Mouse (Mus musculus): ENCODE data around the gene Lmntd1.

Lmntd1 gene

DNA sequence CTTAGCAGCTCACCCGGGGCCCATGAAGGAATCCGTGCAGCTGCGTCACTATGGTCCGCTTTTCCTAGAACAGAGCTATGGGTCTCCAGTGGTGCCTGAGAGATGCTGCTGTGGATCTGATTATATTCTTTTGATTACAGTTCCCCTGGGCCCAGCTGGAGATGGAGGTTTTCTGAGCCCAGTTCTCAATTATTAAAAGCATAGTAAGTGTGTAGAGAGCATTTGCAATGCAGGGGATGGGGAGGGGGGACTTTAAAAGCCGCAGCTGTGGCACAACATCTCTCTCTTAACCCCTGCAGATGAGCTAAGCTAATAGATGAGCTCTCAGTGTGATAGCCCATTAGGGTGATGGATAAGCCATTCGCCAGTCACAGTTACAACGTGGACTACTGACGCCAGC lies 233.2 kb downstream of the Lmntd1 start:
- 92% methylated on average over 8 of the region's 8 CpGs for WGBS

DNA sequence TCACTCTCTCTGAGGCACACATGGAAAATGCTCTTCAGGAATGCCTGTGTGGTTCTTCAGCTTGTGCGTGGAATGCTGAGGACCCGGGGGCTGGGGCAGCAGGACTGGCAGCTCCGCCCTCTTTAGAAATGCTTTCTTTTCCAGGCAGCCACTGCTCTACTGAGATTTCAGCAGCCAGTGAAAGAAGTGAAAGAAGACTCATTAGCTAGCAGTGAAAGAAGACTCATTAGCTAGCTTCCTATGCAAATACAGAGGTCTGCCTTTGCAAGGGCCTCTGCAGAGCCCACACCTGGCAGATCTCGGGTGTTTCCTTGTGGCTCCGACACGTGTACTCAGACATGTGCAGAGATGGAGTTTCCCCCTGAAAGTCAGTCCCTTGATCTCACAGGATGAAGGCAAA lies 234.9 kb downstream of the Lmntd1 start:
- WGBS: 27% methylated on average over 6 of the region's 6 CpGs

DNA sequence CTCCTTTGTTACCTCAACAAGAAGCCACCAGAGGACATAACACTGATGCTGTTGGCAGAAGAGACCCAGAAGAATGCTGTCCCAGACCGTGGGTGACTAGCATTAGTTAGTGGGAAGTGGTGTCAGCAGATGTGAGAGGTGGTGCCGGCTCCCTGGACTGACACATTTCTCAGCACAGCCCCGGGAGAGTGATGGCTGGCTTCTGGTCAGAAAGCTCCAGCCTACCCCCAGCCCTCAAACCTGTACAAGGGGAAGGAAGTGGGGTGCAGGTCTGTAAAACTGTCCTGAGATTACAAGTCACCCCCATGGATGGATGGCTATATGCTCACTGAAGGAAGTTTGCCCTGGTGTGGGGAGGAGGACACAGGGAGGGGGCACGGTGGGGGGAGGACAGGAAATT lies 235.4 kb downstream of the Lmntd1 start:
- WGBS: 43% methylated on average over 4 of the region's 4 CpGs

DNA sequence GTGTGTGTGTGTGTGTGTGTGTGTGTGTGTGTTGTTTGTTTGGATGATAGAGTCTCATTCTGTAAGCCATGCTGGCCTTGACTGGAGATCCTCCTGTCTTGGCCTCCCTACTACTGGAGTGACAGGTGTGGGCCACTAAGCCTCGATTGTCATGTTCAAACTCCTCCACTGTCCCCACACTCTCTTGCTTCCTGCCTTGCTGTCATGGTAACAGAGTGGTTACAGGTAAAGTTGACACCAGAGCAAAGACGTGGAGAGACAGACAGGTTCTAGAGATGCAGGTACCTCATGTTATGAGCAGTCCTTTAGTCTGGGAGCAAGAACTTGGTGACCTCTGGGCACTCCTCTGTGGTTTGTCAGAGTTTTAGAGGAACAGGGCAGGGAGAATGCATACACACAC lies 239.7 kb downstream of the Lmntd1 start:
- WGBS: 59% methylated on average over 2 of the region's 2 CpGs

DNA sequence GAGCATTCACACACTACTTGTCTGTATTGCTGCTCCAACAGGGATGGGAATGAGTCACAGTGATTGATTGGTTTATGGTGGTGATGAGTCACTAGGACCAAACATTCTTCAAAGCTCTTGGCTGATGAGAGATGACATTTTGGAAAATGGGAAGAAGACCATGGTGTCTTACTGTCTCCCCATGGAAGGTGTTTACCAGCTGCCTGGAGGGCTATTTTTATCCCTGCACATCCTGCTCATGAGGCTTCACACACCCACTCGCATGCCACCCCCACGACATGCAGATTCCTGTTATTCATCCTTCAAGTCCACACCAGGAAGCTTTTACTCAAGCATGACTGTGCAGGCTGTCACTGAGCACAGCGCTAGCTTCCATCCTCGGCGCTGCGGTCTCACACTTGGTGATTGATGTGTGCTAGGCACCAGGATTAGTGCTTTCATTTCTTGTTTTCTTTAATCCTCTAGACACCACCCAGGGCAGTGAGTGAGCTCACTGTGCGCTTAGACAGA lies 240.4 kb downstream of the Lmntd1 start:
- 31% methylated on average over 7 of the region's 7 CpGs for WGBS

DNA sequence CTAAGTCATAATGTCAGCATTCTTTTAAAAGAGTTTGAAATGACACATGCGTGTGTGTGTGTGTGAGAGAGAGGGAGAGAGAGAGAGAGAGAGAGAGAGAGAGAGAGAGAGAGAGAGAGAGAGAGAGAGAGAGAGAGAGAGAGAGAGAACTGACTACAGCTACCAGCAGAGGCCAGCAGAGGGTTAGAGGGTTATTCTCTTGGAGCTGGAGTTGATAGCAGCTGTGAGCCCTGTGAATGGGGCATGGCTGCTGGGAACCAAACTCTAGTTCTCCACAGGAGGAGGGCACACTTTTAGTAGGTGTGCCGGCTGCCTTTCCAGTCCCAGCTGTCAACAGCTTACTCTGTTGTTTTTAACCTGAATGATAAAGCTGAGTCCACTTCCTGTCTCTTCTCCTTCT lies 242.1 kb downstream of the Lmntd1 start:
- WGBS: 68% methylated on average over 2 of the region's 2 CpGs

DNA sequence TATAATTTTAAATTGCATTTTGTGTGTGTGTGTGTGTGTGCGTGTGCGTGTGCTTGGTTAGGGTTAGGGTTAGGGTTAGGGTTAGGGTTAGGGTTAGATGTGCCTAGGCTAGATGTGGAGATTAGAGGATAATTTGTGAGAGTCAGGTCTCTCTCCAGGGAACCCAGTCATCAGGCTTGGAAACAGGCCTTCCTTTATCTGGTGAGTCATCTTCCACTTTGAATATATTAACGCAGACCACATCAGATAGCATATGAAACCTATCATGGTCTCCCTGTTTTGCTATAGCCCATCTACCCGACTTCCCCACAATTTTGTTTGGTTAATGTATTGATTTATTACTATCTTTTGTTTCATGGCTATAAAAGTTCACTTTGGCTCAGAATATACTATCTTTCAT lies 242.5 kb downstream of the Lmntd1 start:
- 88% methylated on average over 4 of the region's 4 CpGs for WGBS

DNA sequence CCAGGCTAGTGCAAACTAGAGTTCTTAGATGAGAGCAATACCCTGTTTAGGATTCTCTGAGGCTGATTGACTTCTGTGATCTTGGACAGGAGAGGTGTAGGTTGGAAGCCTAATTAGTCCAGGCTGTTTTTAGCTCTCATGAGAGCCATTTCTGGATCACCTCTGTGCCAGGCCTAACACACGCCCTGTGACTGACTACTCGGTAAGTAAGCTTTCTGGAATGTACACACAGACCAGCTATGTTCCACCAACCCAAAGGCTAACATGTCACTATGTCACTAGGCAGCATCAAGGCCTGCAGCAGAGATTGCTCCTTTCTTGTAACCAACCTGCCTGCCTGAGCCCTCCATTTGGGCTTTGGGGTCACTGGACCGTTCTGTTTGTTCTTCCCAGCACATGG lies 243.8 kb downstream of the Lmntd1 start:
- 77% methylated on average over 3 of the region's 3 CpGs for WGBS

DNA sequence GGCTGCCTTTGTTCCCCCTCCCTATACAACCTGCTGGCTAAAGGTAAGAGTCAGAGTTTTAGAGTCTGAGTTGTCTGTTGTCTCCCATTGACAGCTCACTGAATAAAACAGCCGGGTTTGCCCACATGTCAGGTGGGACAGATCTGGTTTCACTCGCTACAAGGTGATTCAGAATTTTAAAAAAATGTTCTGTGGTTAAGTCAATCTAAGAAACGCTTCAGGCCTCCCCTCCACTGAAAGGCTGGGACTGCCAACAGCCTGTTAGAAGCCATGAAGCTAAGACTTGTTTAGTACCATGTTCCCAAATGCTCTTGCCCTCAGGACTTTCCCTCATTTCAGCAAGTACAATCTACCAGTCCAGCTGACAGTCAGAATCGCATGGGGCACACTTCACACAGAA lies 244.8 kb downstream of the Lmntd1 start:
- 77% methylated on average over 4 of the region's 4 CpGs for WGBS

DNA sequence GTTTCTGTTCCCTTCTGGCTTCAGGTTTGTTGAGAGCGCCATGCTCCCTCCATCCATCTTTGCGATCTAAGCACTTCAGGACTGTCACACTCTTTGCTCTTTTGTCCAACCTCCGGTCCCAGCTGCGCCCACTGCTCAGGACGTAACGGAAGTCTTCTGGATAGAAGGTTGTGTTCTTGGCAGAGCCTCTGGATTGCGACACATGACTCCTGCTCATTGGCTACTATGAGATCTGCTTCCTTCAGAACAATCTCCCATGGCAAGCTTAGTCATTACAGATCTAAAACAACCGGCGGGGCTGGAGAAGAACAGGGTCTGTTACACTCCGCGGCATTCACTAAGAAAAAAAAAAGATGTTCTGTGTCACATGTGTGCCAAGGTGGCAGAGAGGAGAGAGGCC lies 247.6 kb downstream of the Lmntd1 start:
- 96% methylated on average over 11 of the region's 11 CpGs for WGBS

DNA sequence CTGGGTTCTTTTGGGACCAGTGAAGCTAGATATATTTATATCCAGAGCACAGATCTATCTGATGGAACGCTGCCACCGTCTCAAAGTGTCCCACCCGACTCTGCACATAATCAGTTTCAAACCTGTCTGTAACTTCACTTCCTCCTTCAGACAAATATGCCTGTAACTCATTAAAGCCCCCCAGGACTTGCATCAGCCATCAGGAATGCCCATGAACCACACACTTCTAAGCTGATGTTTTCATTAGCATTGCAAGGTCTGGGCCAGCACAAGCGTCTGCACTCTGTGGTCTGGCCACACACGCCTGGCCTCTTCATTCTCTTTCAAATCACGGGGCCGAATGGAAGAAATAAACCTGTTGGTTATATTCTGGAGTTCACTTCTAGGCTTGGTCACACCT lies 250.4 kb downstream of the Lmntd1 start:
- 76% methylated on average over 7 of the region's 7 CpGs for WGBS

DNA sequence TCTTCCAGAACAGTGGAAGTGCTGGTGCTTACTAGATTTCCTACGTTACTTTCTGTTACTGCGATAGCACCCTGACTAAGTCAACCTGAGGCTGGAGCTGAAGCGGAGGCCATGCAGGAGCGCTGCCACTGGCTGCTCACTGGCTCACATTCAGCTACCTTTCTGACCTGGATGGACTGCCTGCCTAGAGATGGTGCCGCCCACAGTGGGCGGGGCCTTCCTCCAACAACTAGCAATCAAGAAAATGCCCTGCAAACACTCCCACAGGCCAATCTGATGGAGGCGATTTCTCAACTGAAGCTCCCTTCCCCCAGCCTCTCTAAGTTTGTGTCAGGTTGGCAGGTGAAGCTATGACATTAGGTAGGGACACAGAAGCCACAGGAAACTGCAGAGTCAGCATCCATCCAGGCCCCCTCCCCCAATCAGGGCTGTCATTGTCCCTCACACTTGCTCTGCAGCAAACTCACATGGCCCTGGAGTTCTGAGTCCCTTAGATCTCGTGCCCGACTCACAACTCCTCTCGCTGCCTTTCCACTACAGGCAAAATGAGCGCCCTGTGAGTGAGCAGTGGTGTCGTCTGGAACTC lies 252.9 kb downstream of the Lmntd1 start:
- 82% methylated on average over 12 of the region's 12 CpGs for WGBS

DNA sequence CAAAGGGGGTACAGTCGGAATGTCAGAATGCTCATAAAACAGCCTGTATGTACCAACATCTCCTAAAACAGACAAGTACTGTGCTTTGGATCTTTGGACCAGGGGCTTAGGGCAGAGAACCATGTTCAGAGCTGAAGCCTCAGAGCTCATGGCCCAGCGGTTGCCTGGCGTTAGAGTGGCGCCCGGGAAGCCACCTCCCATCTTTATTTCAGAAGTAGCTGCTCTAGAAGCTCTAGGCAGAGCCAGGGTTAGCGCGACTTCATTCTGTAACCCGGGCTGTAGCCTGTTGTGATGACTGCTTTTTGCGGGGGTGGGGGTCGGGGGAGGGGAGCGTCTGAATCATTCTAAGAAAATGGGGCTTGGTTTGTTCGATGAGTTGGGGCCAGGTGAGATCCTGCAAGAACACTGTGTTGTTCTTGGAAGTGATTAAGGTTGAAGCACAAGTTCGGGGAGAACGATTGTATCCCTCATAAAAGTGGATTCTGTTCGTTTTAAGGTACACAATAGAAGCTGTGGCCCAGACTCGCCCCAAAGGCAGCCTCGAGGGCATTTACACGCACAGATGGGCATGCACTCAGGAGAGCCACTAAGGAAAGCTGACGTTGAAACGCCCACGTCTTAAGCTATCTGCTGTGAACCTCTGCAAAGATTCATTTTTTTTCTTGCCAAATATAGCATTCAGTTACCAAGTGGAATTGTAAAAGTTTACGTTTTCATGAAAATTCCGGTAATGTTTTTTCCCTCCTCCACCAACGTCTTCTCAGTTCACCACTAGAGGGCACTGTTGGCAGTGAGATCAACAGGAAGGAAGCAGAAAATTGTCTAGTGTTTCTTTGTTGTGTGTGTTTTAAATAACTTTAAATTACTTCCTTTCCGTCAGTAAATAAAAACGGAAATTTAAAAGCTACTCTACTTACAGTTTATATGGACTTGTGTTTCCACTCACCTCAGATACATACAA lies 254.4 kb downstream of the Lmntd1 start:
- 33% methylated on average over 26 of the region's 26 CpGs for WGBS

DNA sequence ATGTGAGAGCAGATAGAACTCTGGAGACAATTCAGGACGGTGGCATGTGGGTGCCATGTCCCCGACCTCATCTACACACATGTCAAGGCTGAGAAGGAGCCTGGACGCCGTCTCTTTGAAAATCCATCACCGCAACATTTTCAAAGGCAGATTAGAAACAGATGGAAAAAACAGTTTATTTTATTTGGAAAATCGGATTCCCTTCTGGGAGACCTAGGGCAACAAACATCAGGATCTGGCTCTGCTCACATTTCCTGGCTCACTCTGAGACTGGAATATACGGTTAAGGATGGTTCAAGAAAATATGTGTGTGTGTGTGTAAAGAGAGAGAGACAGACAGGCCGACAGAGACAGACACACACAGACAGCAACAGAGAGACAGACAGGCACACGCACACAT lies 256.1 kb downstream of the Lmntd1 start:
- 71% methylated on average over 9 of the region's 9 CpGs for WGBS

DNA sequence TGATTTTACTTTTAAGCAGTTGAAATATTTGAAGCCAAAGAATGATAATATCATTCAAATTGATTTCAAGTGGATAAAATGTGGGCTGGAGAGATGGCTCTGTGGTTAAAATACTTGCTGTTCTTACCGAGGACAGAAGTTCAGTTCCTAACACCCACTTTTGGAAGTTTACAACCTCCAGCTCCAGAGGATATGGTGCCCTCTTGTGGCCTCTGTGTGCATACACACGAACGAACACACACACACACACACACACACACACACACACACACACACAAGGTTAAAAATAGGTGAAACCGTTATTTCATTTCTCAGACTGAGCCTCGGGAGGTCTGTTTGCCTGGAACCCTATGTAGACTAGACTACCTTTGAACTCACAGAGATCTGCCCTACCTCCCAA lies 260.3 kb downstream of the Lmntd1 start:
- 94% methylated on average over 5 of the region's 5 CpGs for WGBS

DNA sequence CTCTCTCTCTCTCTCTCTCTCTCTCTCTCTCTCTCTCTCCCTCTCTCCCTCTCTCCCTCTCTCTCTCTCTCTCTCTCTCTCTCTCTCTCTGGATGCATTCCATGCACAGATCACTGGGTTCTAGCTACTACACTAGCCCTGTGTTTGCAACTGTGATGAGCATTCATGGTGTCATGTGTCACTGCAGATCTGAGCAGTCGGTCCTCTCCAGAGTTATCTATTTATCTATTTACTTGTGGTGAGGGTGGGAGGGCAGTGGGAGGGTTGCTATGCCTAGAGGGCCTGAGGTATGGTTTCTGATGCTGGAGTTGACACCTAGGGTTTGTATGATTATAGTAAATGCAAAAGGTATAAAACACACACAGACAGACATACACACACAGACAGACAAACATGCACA lies 261.4 kb downstream of the Lmntd1 start:
- 40% methylated on average over 1 of the region's 1 CpGs for WGBS

DNA sequence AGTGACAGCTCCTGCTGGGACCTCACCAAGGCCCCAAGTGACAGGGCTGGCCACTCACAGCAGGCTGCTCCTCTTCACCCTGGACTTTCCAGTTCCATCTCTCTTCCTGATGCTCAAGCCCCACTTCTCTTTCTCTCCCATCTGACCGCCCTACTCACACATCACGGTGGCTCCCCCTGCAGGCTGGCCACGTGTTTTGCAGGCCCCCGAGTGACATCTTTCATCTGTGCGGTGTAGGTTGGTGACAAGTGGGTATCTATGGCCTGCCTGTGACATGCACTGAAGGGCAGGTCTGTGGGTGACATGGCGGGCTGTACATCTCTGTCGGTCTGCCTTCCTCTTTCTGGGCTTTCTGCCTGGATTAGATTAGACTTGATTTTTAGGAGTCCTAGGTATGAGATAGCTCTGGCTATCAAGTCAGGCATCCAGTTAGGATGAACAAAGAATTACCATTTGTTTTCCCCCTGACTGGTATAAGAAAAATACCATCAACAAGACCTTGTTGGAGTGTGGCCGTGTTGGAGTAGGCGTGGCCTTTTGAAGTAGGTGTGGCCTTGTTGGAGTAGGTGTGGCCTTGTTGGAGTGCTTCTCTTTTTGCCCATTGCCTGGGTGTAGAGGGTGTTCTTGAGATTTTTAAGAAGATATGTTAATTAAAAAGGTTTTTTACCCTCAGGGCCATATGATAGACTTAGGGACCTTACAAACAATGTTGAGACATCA lies 265.8 kb downstream of the Lmntd1 start:
- WGBS: 68% methylated on average over 9 of the region's 9 CpGs

DNA sequence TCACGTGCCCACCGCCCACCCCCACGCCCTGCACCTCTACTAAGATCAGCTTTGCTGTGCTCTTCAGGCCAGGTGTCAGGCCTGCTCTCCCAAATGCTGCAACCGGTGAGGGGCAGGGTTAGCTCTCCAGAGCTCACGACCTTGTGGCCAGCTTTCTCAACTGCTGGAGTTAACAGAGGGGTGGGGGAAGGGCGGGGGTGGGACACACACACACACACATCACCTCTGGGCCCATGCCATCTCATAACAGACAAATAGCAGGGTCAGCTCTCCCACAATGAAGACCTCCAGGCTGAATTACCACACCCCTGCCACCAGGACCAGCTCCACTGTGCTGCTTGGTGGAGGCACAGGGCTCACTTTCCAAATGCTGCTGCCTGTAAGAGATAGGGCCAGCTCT lies 266.5 kb downstream of the Lmntd1 start:
- 90% methylated on average over 6 of the region's 6 CpGs for WGBS

DNA sequence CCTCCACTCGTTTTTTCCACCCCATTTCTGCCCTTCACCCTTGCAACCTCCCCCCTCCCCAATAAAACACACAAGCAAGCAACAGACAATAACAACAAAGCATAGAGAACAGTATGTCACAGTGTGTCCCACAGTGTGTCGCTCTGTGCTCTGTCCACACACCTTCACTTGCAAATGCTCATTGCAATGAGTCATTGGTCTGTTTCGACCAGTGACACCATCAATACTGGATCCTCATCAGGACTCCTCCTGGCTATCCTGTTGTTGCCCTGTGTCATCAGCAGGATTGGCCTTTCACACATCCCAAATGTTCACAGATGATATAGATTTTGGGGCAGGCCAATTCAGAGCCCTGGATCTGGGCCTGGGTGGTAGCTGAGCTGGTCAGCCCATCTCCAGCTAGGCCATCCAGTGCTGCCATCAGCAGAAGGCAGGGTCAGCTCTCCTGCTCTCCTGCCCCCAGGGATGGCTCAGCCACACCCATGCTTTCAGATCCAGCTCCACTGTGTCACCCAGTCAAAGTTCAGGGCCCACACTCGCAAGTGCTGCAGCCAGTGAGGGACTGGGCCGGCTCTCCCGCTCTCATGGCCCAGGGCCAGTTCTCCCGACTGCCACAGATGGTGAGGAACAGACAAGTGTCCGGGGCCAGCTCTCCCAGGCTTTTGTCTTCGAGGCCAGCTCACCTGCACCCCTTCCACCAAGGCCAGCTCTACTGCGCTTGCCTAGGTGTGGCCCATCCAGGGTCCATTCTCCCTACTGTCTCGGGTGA lies 267.1 kb downstream of the Lmntd1 start:
- 59% methylated on average over 11 of the region's 11 CpGs for WGBS

DNA sequence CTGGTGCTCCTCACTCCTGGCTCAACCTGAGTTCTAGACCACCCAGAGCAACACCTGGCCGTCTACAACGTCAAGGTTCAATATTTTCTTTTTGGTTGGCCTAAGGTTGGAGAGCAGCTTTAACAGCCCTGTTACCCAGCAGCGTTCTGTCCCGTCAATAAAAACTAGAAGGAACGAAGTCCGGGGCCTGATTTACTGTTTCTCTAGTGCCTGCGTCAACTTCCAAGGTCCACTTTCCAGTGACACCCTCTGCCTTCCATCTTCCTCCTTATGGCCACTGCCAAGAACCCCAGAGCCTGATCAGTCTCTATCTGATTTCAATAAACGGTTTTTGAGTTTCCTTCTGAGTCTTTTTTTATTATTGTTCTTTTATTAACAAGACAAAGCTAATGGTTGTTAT lies 267.8 kb downstream of the Lmntd1 start:
- WGBS: 92% methylated on average over 8 of the region's 8 CpGs

DNA sequence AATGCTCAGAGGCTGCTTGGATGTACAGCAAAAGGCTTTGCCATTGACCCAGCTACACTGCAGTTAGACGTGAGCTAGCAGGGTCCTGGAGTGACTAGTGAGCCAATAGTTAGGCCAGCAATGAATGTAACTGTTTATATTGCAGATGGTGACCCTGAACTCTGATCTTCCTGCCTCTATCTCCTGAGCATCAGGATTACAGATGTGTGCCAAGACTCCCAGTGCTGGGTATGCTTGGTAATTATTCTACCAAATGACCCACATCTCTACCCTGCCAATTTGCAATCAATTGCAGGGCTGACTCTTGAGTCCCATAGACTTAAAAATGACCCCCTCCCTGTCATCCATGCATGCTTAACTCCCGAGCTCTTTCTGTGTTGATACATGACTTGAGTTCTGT lies 269.4 kb downstream of the Lmntd1 start:
- 85% methylated on average over 2 of the region's 2 CpGs for WGBS

DNA sequence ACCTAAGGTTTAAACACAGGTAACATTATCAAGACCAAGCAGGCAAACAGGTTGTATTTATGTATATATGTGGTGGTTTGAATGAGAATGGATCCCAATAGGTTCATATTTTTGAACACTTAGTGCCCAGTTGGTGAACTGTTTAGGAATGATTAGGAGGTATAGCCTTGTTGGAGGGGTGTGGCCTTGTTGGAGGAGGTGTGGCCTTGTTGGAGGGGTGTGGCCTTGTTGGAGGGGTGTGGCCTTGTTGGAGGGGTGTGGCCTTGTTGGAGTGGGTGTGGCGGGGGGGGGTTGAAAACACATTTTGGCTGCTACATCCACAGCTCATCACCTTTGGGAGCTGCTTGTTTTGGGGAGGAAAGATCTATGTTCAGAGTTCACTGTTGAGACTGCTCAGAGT lies 270.7 kb downstream of the Lmntd1 start:
- 65% methylated on average over 1 of the region's 1 CpGs for WGBS
